Mouse (Mus musculus): ENCODE measurements around the gene Fbxo44. TPM values are rescaled to one million over a fixed set of nuclear protein-coding genes. Genes with fewer than 3 reads are reported as not detected.
A peak's percentile ranks its signal among the peaks of the same experiment; 100 is the strongest.

Fbxo44 gene
- total and polyA plus RNA-seq, 3 experiments, result 2.3 to 6.2 TPM; not detected in 1

DNA sequence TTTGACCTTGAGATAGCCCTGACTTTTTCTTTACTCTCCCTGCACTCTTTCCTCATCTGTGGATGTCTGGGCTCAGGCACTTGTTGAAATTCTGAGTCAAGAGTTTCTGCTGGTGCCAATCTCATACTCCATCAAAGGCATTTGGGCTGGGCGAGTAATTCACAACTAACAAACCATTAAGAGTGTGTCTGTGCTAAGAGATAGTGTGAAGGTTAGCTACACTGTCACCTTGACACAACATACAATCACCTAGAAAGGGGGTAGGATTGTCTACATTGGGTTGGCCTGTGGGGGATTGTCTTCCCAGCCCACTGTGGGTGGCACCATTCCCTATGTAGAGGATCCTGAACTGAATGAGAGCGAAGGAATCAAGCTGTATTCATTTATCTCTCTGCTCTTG, 43.3 kb upstream of the Fbxo44 start:
- Histone ChIP-seq H3K4me3 (ENCODE audit: control insufficient read depth in 1 of 2, insufficient read depth in 1 of 2, low read depth in 2 of 2, low read length in 2 of 2) (peak overlapping the region; percentile 14 to 16; a peak in 2 of 4 replicates), H3K79me2 (ENCODE audit: control insufficient read depth, insufficient read depth, low read length, poor library complexity) (no peaks in the 10 kb centered on the region), H3K27ac (ENCODE audit: control insufficient read depth, low read depth, low read length) (peak overlapping the region; percentile 57), H3K27me3 (ENCODE audit: control insufficient read depth in 1 of 2, insufficient read depth in 2 of 2, low read length in 2 of 2) (no peaks in the 10 kb centered on the region), H3K4me1 (ENCODE audit: control insufficient read depth in 1 of 2, insufficient read depth in 2 of 2, low read length in 2 of 2) (peaks cover 2 to 29% of the 10 kb centered on the region in 2 experiments), H3K36me3 (ENCODE audit: control insufficient read depth in 1 of 2, insufficient read depth in 2 of 2, low read length in 2 of 2) (peaks cover 0 to 20% of the 10 kb centered on the region in 2 experiments; a peak in 2 of 4 replicates), H3K9me3 (replicated peaks; ENCODE audit: insufficient read depth, low read length) (no peaks in the 10 kb centered on the region), H3K9ac (ENCODE audit: control insufficient read depth, low read depth, low read length, poor library complexity, severe bottlenecking) (no peak overlapping the region)
- no peak for DNase-seq (ENCODE audit: low read depth, low spot score)
- TF ChIP-seq TBP (IDR thresholded peaks at IDR 0.05; ENCODE audit: low read depth, low read length) (no peak), CTCF (IDR thresholded peaks at IDR 0.05 in 2 of 3, conservative IDR thresholded peaks at IDR 0.05 in 1 of 3; ENCODE audit: control insufficient read depth in 1 of 3, insufficient read depth in 1 of 3, low read depth in 2 of 3, low read length in 3 of 3, poor library complexity in 1 of 3, severe bottlenecking in 1 of 3) (no peak), GABPA (IDR thresholded peaks at IDR 0.05; ENCODE audit: low read depth, low read length) (no peak), USF2 (IDR thresholded peaks at IDR 0.05; ENCODE audit: borderline replicate concordance in 1 of 2, insufficient read depth in 1 of 2, low read depth in 1 of 2, low read length in 2 of 2) (no peak), MAX (IDR thresholded peaks at IDR 0.05; ENCODE audit: low read length) (no peak), TCF12 (IDR thresholded peaks at IDR 0.05; ENCODE audit: low read depth, low read length) (no peak), ZC3H11A (IDR thresholded peaks at IDR 0.05; ENCODE audit: low read depth, low read length) (no peak), ETS1 (IDR thresholded peaks at IDR 0.05; ENCODE audit: low read depth, low read length) (no peak), NRF1 (IDR thresholded peaks at IDR 0.05; ENCODE audit: insufficient read depth, low read depth, low read length, poor library complexity, severe bottlenecking) (no peak), MAFK (IDR thresholded peaks at IDR 0.05; ENCODE audit: borderline replicate concordance, low read depth, low read length) (no peak), MAZ (IDR thresholded peaks at IDR 0.05; ENCODE audit: low read depth, low read length) (no peak), ZNF384 (IDR thresholded peaks at IDR 0.05; ENCODE audit: low read depth, low read length) (no peak), UBTF (IDR thresholded peaks at IDR 0.05; ENCODE audit: borderline replicate concordance, insufficient read depth, low read depth, low read length) (no peak), NELFE (IDR thresholded peaks at IDR 0.05; ENCODE audit: low read depth, low read length) (no peak), BHLHE40 (IDR thresholded peaks at IDR 0.05; ENCODE audit: borderline replicate concordance, low read depth, low read length) (no peak), RCOR1 (IDR thresholded peaks at IDR 0.05; ENCODE audit: low read depth, low read length) (no peak), POLR2A (IDR thresholded peaks at IDR 0.05; ENCODE audit: control insufficient read depth in 1 of 2, insufficient read depth in 1 of 2, low read depth in 1 of 2, low read length in 2 of 2, poor library complexity in 1 of 2) (no peak), USF1 (IDR thresholded peaks at IDR 0.05; ENCODE audit: low read depth, low read length) (no peak), JUND (IDR thresholded peaks at IDR 0.05; ENCODE audit: low read depth, low read length) (no peak)

DNA sequence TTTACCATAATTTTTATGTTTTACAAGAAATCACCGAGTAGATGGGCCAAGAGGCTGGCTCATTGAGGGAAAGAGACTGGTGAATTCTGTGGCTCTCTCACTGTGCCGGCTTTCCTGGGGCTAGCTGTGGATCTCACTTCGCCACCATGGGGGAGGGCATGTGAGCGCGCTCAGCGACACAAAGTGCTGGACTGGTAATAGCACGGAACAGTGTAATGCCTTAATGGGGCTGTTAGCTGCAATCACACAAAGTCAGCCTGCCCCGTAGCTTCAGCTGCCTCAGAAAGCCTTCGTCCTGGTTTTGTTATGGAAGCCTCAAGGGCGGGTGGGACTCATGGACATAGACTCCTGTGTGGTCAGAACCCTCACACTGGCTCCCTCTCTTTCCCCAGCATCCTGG, 38.4 kb upstream of the Fbxo44 start:
- no peak for TF ChIP-seq ETS1 (IDR thresholded peaks at IDR 0.05; ENCODE audit: low read depth, low read length)
- TF ChIP-seq TBP (IDR thresholded peaks at IDR 0.05; ENCODE audit: low read depth, low read length), result no peak
- no peak for TF ChIP-seq POLR2AphosphoS5 (IDR thresholded peaks at IDR 0.05; ENCODE audit: borderline replicate concordance, low read depth, low read length)
- no peak for TF ChIP-seq GATA1 (IDR thresholded peaks at IDR 0.05; ENCODE audit: low read depth, low read length)
- TF ChIP-seq MEF2A (IDR thresholded peaks at IDR 0.05; ENCODE audit: extremely low read depth, insufficient replicate concordance, low read depth, low read length, poor library complexity, severe bottlenecking), result no peak
- no peak for TF ChIP-seq JUND (IDR thresholded peaks at IDR 0.05; ENCODE audit: low read depth, low read length)
- TF ChIP-seq GABPA (IDR thresholded peaks at IDR 0.05; ENCODE audit: low read depth, low read length), result no peak
- no peak for TF ChIP-seq POLR2A (IDR thresholded peaks at IDR 0.05; ENCODE audit: control insufficient read depth in 1 of 2, insufficient read depth in 1 of 2, low read depth in 1 of 2, low read length in 2 of 2, poor library complexity in 1 of 2)
- no peak for TF ChIP-seq ZC3H11A (IDR thresholded peaks at IDR 0.05; ENCODE audit: low read depth, low read length)
- TF ChIP-seq RCOR1 (IDR thresholded peaks at IDR 0.05; ENCODE audit: low read depth, low read length), result no peak
- no peak for TF ChIP-seq ZMIZ1 (IDR thresholded peaks at IDR 0.05; ENCODE audit: low read depth, low read length)
- no peak for TF ChIP-seq E2F4 (IDR thresholded peaks at IDR 0.05; ENCODE audit: borderline replicate concordance, low read depth, low read length)
- TF ChIP-seq UBTF (IDR thresholded peaks at IDR 0.05; ENCODE audit: borderline replicate concordance, insufficient read depth, low read depth, low read length), result no peak
- no peak for TF ChIP-seq NELFE (IDR thresholded peaks at IDR 0.05; ENCODE audit: low read depth, low read length)
- H3K27ac ChIP-seq (ENCODE audit: control insufficient read depth, low read depth, low read length), result no peak overlapping the region
- no peaks in the 10 kb centered on the region for H3K79me2 ChIP-seq (ENCODE audit: control insufficient read depth, insufficient read depth, low read length, poor library complexity)
- no peak overlapping the region for H3K9ac ChIP-seq (ENCODE audit: control insufficient read depth, low read depth, low read length, poor library complexity, severe bottlenecking)
- no peak for DNase-seq (ENCODE audit: low read depth, low spot score)
- H3K4me1 ChIP-seq (ENCODE audit: control insufficient read depth in 1 of 2, insufficient read depth in 2 of 2, low read length in 2 of 2), result peaks cover 0 to 20% of the 10 kb centered on the region in 2 experiments; a peak in 3 of 4 replicates
- H3K4me3 ChIP-seq (ENCODE audit: control insufficient read depth in 1 of 2, insufficient read depth in 1 of 2, low read depth in 2 of 2, low read length in 2 of 2), result no peak overlapping the region
- no peaks in the 10 kb centered on the region for H3K9me3 ChIP-seq (replicated peaks; ENCODE audit: insufficient read depth, low read length)
- peaks cover 0 to 12% of the 10 kb centered on the region in 2 experiments; a peak in 2 of 4 replicates for H3K36me3 ChIP-seq (ENCODE audit: control insufficient read depth in 1 of 2, insufficient read depth in 2 of 2, low read length in 2 of 2)
- no peaks in the 10 kb centered on the region for H3K27me3 ChIP-seq (ENCODE audit: control insufficient read depth in 1 of 2, insufficient read depth in 2 of 2, low read length in 2 of 2)
